9 mouse cellular contexts compared by ENCODE assay signal in the genomic region with DNA sequence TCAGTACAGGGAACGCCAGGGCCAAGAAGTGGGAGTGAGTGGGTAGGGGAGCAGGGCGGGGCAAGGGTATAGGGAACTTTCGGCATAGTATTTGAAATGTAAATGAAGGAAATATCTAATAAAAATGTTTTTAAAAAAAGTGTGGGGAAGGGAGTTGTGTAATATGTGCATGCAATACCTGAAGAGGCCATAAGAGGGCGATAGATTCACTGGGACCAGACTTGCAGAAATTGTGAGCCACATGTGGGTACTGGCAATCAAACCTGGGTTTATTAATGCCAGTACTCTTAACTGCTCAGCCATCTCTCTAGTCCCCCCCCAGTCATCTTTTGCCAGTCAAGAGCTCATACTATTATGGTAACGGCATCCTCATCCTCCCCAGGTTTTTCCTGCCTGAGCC. TPM values are rescaled to one million over a fixed set of nuclear protein-coding genes. Genes with fewer than 3 reads are reported as not detected.
DNase-seq lines count a peak whose midpoint lies in the region; ATAC-seq and TF ChIP-seq lines count a peak whose summit lies in the region.
"Had no signal": no experiment of that assay in that cellular context is flagged by ENCODE, and none has a peak within 500 bp of the region (broad histone marks: within the 10 kb centered on the region; RNA-seq: fewer than 3 reads in every experiment).

No protein-coding gene starts in this region.

- no peak overlapping the region for H3K4me3 ChIP-seq in midbrain, postnatal 0 days (ENCODE audit: low read depth, low read length)
- H3K4me3 ChIP-seq in midbrain, embryonic 15.5 days: no peak overlapping the region
- H3K4me3 ChIP-seq: limb, embryonic 13.5 days had no signal

- H3K4me1 ChIP-seq in midbrain, postnatal 0 days (ENCODE audit: insufficient read depth, low read length): no peaks in the 10 kb centered on the region
- H3K4me1 ChIP-seq in midbrain, embryonic 15.5 days: no peaks in the 10 kb centered on the region
- H3K4me1 ChIP-seq: limb, embryonic 13.5 days had no signal

- H3K36me3 ChIP-seq in midbrain, postnatal 0 days (ENCODE audit: insufficient read depth, low read length): no peaks in the 10 kb centered on the region
- H3K36me3 ChIP-seq in midbrain, embryonic 15.5 days (replicated peaks): no peaks in the 10 kb centered on the region
- H3K36me3 ChIP-seq: limb, embryonic 13.5 days had no signal

- H3K27ac ChIP-seq in midbrain, postnatal 0 days (ENCODE audit: low read depth, low read length): no peak overlapping the region
- H3K27ac ChIP-seq in midbrain, embryonic 15.5 days: no peak overlapping the region
- H3K27ac ChIP-seq: limb, embryonic 13.5 days had no signal

- WGBS in midbrain, postnatal 0 days: 40% methylated on average over 5 of the region's 5 CpGs
- WGBS in midbrain, embryonic 15.5 days: 44% methylated on average over 5 of the region's 5 CpGs

- H3K27me3 ChIP-seq in midbrain, postnatal 0 days (ENCODE audit: insufficient read depth, low read length): no peaks in the 10 kb centered on the region
- no peaks in the 10 kb centered on the region for H3K27me3 ChIP-seq in midbrain, embryonic 15.5 days (replicated peaks)
- H3K27me3 ChIP-seq: limb, embryonic 13.5 days had no signal

- intact Hi-C loops in gastrocnemius, postnatal 14 days (cut with DNase I; ENCODE audit: low total_unique reads): loop anchor here (5.0 kb wide), 1 partner anchor 58 kb away; a partner anchor contains a TSS

- H3K9ac ChIP-seq in midbrain, postnatal 0 days (replicated peaks; ENCODE audit: low read length, poor library complexity, severe bottlenecking): no peak overlapping the region
- no peak overlapping the region for H3K9ac ChIP-seq in midbrain, embryonic 15.5 days
- H3K9ac ChIP-seq: limb, embryonic 13.5 days had no signal

- no peak for ATAC-seq in midbrain, postnatal 0 days (ENCODE audit: low FRiP score)
- no peak for ATAC-seq in midbrain, embryonic 15.5 days (replicated peaks)
- ATAC-seq in common myeloid progenitor, adult 5-6 weeks (replicated peaks; ENCODE audit: low read depth, poor library complexity, severe bottlenecking): 0 out of 2 replicates have a peak, but pooled peaks have one; percentile 56

- H3K9me3 ChIP-seq in midbrain, postnatal 0 days (ENCODE audit: low read length): no peaks in the 10 kb centered on the region
- no peaks in the 10 kb centered on the region for H3K9me3 ChIP-seq in midbrain, embryonic 15.5 days
- H3K9me3 ChIP-seq: limb, embryonic 13.5 days had no signal

- no peak overlapping the region for H3K4me2 ChIP-seq in midbrain, postnatal 0 days (ENCODE audit: low read depth, low read length, poor library complexity, severe bottlenecking)
- H3K4me2 ChIP-seq in midbrain, embryonic 15.5 days: no peak overlapping the region
- H3K4me2 ChIP-seq: limb, embryonic 13.5 days had no signal

- DNase-seq in gastrocnemius, adult 18-20 months (ENCODE audit: low spot score): peak; percentile 13
- DNase-seq in gastrocnemius, postnatal 14 days: no peak
- peak; percentile 11 for DNase-seq in midbrain, postnatal 0 days (ENCODE audit: low spot score)
- DNase-seq in lung, postnatal 14 days: peak; percentile 65
- no peak for DNase-seq in right cerebral cortex, adult 18-20 months
- DNase-seq in ovary, postnatal 10 days (ENCODE audit: low spot score): no peak

- peak; percentile 62 for TF ChIP-seq CTCF in midbrain, postnatal 0 days (IDR thresholded peaks at IDR 0.05)

RNA-seq across cellular contexts. Expression of a gene that starts 12.4 kb away (rescaled TPM):
- under 1 TPM in 1 of 2 experiments, not detected in 1; 0.19 TPM for total RNA-seq in gastrocnemius, adult 18-20 months (2021)
- total RNA-seq in gastrocnemius, postnatal 14 days (2021): not detected
- 0.76 TPM in 1 of 2 replicates, not detected in the other for total RNA-seq in midbrain, postnatal 0 days (2014; rRNA removed)
- 0.31 and 0.66 TPM in 2 replicates for polyA plus RNA-seq in midbrain, postnatal 0 days (2015; fragmentation: Nextera tagmentation; extraction: Ambion mirVana)
- polyA plus RNA-seq in midbrain, embryonic 15.5 days (2015; fragmentation: Nextera tagmentation; extraction: Ambion mirVana): 1.1 and 1.2 TPM in 2 replicates
- not detected in 2 replicates for total RNA-seq in common myeloid progenitor, adult 5-6 weeks (2017)

RNA-seq across cellular contexts. Expression of a gene that starts 52.5 kb away (rescaled TPM):
- total RNA-seq in gastrocnemius, adult 18-20 months (2021): not detected
- under 1 TPM; 0.14 to 0.29 TPM for total RNA-seq in gastrocnemius, postnatal 14 days (2021)
- total RNA-seq in midbrain, postnatal 0 days (2014; rRNA removed): 0.93 and 1.2 TPM in 2 replicates
- polyA plus RNA-seq in midbrain, postnatal 0 days (2015; fragmentation: Nextera tagmentation; extraction: Ambion mirVana): 0.19 TPM in 1 of 2 replicates, not detected in the other
- polyA plus RNA-seq in midbrain, embryonic 15.5 days (2015; fragmentation: Nextera tagmentation; extraction: Ambion mirVana): 0.32 and 0.74 TPM in 2 replicates
- total RNA-seq in common myeloid progenitor, adult 5-6 weeks (2017): 0.73 TPM in 1 of 2 replicates, not detected in the other

Comparison
In these comparisons a context has a peak if more than half of its experiments do, and no peak if none do; other contexts are left out.
1. DNase-seq: peak in gastrocnemius, adult 18-20 months (single experiment), midbrain, postnatal 0 days (single experiment) and lung, postnatal 14 days (single experiment); none in gastrocnemius, postnatal 14 days (single experiment), right cerebral cortex, adult 18-20 months (single experiment) and ovary, postnatal 10 days (single experiment).